Mouse (Mus musculus): Measurements from ENCODE around the gene Usp30. TPM values are rescaled to one million over a fixed set of nuclear protein-coding genes. Genes with fewer than 3 reads are reported as not detected.
A peak's percentile ranks its signal among the peaks of the same experiment; 100 is the strongest.

Usp30 gene
- polyA plus RNA-seq, 1 experiment from 2014 or later: 15.3 TPM

DNA sequence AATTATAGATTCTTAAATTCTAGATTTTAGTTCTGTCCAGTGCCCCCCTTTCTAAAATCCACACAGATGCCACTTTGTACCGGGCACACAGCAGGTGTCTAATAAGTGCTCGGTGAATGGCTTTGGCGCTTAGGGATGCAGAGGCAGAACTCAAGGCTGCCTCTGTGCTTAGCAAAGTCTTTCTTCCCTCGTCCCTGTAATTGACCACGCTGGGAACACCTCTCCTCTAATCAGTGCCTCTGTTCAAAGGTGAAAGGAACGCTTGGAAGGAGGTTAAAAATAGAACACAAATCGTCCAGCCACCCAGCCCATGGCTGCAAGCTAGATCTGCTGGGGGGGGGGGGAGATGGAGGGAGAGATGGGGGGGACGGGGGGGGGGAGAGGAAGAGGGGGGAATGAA, 24.8 kb upstream of the Usp30 start:
- ATAC-seq (ENCODE audit: low FRiP score) (no peak), DNase-seq (ENCODE audit: low spot score) (no peak)
- Histone ChIP-seq H3K4me2 (replicated peaks) (no peak overlapping the region), H3K9ac (no peak overlapping the region), H3K4me1 (replicated peaks; ENCODE audit: control insufficient read depth, insufficient read depth, low read length) (no peaks in the 10 kb centered on the region), H3K27ac (no peak overlapping the region), H3K36me3 (replicated peaks; ENCODE audit: control insufficient read depth, insufficient read depth) (peaks cover 65% of the 10 kb centered on the region), H3K9me3 (ENCODE audit: control insufficient read depth, low read length) (no peaks in the 10 kb centered on the region), H3K27me3 (ENCODE audit: control insufficient read depth, insufficient read depth, low read length) (no peaks in the 10 kb centered on the region), H3K4me3 (replicated peaks; ENCODE audit: low read length) (no peak overlapping the region)
- WGBS: 26% methylated on average over 7 of the region's 8 CpGs

- no peak overlapping the region for H3K9ac ChIP-seq
- no peaks in the 10 kb centered on the region for H3K4me1 ChIP-seq (replicated peaks; ENCODE audit: control insufficient read depth, insufficient read depth, low read length)
- DNase-seq (ENCODE audit: low spot score) (no peak), ATAC-seq (ENCODE audit: low FRiP score) (no peak)
- H3K4me2 ChIP-seq (replicated peaks): no peak overlapping the region
- WGBS: 73% methylated on average over 1 of the region's 1 CpGs
- H3K36me3 ChIP-seq (replicated peaks; ENCODE audit: control insufficient read depth, insufficient read depth): peaks cover 65% of the 10 kb centered on the region
- no peaks in the 10 kb centered on the region for H3K27me3 ChIP-seq (ENCODE audit: control insufficient read depth, insufficient read depth, low read length)
- no peak overlapping the region for H3K4me3 ChIP-seq (replicated peaks; ENCODE audit: low read length)
- H3K9me3 ChIP-seq (ENCODE audit: control insufficient read depth, low read length): no peaks in the 10 kb centered on the region
- H3K27ac ChIP-seq: no peak overlapping the region
Observed at GRCm38 (mm10) chr5:114040911-114041310, 24.4 kb upstream of the Usp30 start.

DNA sequence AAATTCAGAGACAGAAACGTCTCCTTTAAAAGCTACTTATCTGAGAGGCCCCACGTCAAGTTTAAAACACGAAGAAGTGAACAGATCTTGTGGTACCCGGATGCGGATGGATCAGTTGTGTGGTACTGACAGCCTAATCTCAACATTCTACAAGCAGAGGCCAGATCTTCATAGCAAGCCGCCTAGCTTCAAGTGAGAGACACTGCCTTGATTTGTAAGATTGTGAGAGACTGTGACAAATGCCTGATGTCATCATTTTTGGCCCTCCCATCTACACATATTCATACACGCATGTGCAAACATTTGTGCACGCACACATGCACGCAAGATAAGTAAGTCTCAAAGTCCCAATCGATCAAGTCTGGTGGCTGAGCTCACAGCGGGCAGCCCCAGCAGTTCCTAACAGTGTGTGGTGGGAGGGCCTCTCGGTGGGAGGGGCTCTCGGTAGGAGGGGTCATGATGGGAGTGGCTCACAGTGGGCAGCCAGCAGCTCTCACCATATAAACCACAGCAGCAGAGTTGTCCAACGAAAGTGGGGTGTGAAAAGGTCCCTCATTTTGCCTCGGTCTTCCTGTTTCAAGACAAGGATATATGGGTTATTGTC, 23.8 kb upstream of the Usp30 start:
- Histone ChIP-seq H3K9ac (no peak overlapping the region), H3K4me1 (replicated peaks; ENCODE audit: control insufficient read depth, insufficient read depth, low read length) (no peaks in the 10 kb centered on the region), H3K27me3 (ENCODE audit: control insufficient read depth, insufficient read depth, low read length) (no peaks in the 10 kb centered on the region), H3K27ac (no peak overlapping the region), H3K4me2 (replicated peaks) (no peak overlapping the region), H3K36me3 (replicated peaks; ENCODE audit: control insufficient read depth, insufficient read depth) (peaks cover 65% of the 10 kb centered on the region), H3K9me3 (ENCODE audit: control insufficient read depth, low read length) (no peaks in the 10 kb centered on the region), H3K4me3 (replicated peaks; ENCODE audit: low read length) (no peak overlapping the region)
- WGBS: 25% methylated on average over 15 of the region's 15 CpGs
- ATAC-seq (ENCODE audit: low FRiP score): no peak
- DNase-seq (ENCODE audit: low spot score): no peak

DNA sequence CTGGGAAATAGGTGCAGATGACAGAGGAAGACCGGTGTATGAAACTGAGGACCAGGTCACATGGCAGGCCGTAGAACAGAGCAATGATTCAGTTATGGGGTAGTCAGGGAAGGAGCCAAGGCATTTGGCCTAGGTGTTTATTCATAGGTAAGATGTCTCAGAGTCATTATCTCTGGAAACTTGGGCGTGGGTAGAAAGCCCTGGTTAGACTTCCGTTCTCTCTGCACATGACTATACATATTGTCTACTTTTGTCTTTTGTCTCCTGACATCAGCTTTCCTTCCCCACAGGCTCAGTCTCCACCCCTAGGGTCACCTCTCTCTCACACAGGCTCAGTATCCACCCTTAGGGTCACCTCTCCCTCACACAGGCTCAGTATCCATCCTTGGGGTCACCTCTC, 21.5 kb upstream of the Usp30 start:
- Histone ChIP-seq H3K4me2 (replicated peaks) (no peak overlapping the region), H3K36me3 (replicated peaks; ENCODE audit: control insufficient read depth, insufficient read depth) (peaks cover 43% of the 10 kb centered on the region), H3K27me3 (ENCODE audit: control insufficient read depth, insufficient read depth, low read length) (no peaks in the 10 kb centered on the region), H3K9me3 (ENCODE audit: control insufficient read depth, low read length) (no peaks in the 10 kb centered on the region), H3K4me3 (replicated peaks; ENCODE audit: low read length) (no peak overlapping the region), H3K9ac (no peak overlapping the region), H3K4me1 (replicated peaks; ENCODE audit: control insufficient read depth, insufficient read depth, low read length) (0 out of 2 replicates have a peak, but pooled peaks cover 3% of the 10 kb centered on the region), H3K27ac (no peak overlapping the region)
- 72% methylated on average over 4 of the region's 4 CpGs for WGBS
- DNase-seq (ENCODE audit: low spot score) (no peak), ATAC-seq (ENCODE audit: low FRiP score) (no peak)

- Histone ChIP-seq H3K9ac (no peak overlapping the region), H3K9me3 (ENCODE audit: control insufficient read depth, low read length) (no peaks in the 10 kb centered on the region), H3K4me3 (replicated peaks; ENCODE audit: low read length) (no peak overlapping the region), H3K27me3 (ENCODE audit: control insufficient read depth, insufficient read depth, low read length) (no peaks in the 10 kb centered on the region), H3K4me1 (replicated peaks; ENCODE audit: control insufficient read depth, insufficient read depth, low read length) (0 out of 2 replicates have a peak, but pooled peaks cover 6% of the 10 kb centered on the region), H3K36me3 (replicated peaks; ENCODE audit: control insufficient read depth, insufficient read depth) (peaks cover 46% of the 10 kb centered on the region), H3K4me2 (replicated peaks) (no peak overlapping the region), H3K27ac (no peak overlapping the region)
- WGBS: 88% methylated on average over 1 of the region's 1 CpGs
- DNase-seq (ENCODE audit: low spot score): peak; percentile 37
- ATAC-seq (ENCODE audit: low FRiP score): no peak
Observed at GRCm38 (mm10) chr5:114045134-114045533, 20.1 kb upstream of the Usp30 start.

DNA sequence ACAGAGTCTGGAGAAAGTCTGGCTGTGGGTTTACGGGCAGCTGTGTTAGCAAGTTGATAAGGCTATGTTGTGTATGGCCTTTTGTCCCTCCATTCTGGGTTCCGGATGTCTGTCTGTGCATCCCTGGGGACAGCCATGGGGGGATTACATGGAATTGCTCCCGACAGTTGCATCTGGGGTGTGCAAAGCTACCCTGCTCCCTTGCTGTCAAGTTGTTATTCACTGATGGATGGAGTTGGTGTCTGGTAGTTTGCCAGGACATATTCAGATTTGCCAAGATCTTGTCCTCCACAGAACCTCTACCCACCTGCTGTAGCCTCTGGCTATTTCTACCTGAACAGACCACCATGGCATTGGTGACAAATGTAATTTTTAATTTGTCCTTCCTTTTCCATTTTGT, 19.1 kb upstream of the Usp30 start:
- Histone ChIP-seq H3K4me1 (replicated peaks; ENCODE audit: control insufficient read depth, insufficient read depth, low read length) (0 out of 2 replicates have a peak, but pooled peaks cover 6% of the 10 kb centered on the region), H3K9ac (no peak overlapping the region), H3K9me3 (ENCODE audit: control insufficient read depth, low read length) (no peaks in the 10 kb centered on the region), H3K4me2 (replicated peaks) (no peak overlapping the region), H3K27me3 (ENCODE audit: control insufficient read depth, insufficient read depth, low read length) (no peaks in the 10 kb centered on the region), H3K4me3 (replicated peaks; ENCODE audit: low read length) (no peak overlapping the region), H3K27ac (no peak overlapping the region), H3K36me3 (replicated peaks; ENCODE audit: control insufficient read depth, insufficient read depth) (peaks cover 49% of the 10 kb centered on the region)
- DNase-seq (ENCODE audit: low spot score): no peak
- 66% methylated on average over 3 of the region's 3 CpGs for WGBS
- ATAC-seq (ENCODE audit: low FRiP score): no peak

DNA sequence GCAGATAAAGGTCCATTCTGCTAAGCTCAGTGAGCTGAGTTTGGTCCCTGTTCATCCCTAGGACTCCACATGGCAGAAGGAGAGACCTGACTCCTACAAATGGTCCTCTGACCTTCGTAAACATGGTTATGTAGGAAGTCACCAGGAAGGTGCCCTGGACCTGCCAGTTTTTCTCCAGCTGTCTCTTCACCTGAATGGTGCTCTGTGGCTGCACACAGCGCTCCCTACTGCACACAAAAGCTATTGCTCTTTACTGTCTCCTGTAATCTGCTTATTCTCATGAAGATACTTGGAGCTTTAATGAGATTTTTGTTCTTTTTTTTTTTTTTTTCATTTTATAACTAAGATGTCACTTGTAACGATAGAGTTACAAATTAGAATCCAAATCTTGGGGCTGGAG, 18.7 kb upstream of the Usp30 start:
- Histone ChIP-seq H3K27ac (no peak overlapping the region), H3K4me3 (replicated peaks; ENCODE audit: low read length) (no peak overlapping the region), H3K36me3 (replicated peaks; ENCODE audit: control insufficient read depth, insufficient read depth) (peaks cover 49% of the 10 kb centered on the region), H3K27me3 (ENCODE audit: control insufficient read depth, insufficient read depth, low read length) (no peaks in the 10 kb centered on the region), H3K9me3 (ENCODE audit: control insufficient read depth, low read length) (no peaks in the 10 kb centered on the region), H3K4me2 (replicated peaks) (no peak overlapping the region), H3K9ac (no peak overlapping the region), H3K4me1 (replicated peaks; ENCODE audit: control insufficient read depth, insufficient read depth, low read length) (0 out of 2 replicates have a peak, but pooled peaks cover 6% of the 10 kb centered on the region)
- ATAC-seq (ENCODE audit: low FRiP score) (no peak), DNase-seq (ENCODE audit: low spot score) (no peak)
- 50% methylated on average over 3 of the region's 3 CpGs for WGBS

- 0 out of 2 replicates have a peak, but pooled peaks cover 6% of the 10 kb centered on the region for H3K4me1 ChIP-seq (replicated peaks; ENCODE audit: control insufficient read depth, insufficient read depth, low read length)
- no peak for DNase-seq (ENCODE audit: low spot score)
- H3K9me3 ChIP-seq (ENCODE audit: control insufficient read depth, low read length): no peaks in the 10 kb centered on the region
- H3K4me2 ChIP-seq (replicated peaks): no peak overlapping the region
- ATAC-seq (ENCODE audit: low FRiP score): no peak
- 87% methylated on average over 5 of the region's 5 CpGs for WGBS
- H3K36me3 ChIP-seq (replicated peaks; ENCODE audit: control insufficient read depth, insufficient read depth): peaks cover 46% of the 10 kb centered on the region
- no peak overlapping the region for H3K9ac ChIP-seq
- no peaks in the 10 kb centered on the region for H3K27me3 ChIP-seq (ENCODE audit: control insufficient read depth, insufficient read depth, low read length)
- no peak overlapping the region for H3K4me3 ChIP-seq (replicated peaks; ENCODE audit: low read length)
- no peak overlapping the region for H3K27ac ChIP-seq
Observed at GRCm38 (mm10) chr5:114047182-114047581, 18.1 kb upstream of the Usp30 start.

DNA sequence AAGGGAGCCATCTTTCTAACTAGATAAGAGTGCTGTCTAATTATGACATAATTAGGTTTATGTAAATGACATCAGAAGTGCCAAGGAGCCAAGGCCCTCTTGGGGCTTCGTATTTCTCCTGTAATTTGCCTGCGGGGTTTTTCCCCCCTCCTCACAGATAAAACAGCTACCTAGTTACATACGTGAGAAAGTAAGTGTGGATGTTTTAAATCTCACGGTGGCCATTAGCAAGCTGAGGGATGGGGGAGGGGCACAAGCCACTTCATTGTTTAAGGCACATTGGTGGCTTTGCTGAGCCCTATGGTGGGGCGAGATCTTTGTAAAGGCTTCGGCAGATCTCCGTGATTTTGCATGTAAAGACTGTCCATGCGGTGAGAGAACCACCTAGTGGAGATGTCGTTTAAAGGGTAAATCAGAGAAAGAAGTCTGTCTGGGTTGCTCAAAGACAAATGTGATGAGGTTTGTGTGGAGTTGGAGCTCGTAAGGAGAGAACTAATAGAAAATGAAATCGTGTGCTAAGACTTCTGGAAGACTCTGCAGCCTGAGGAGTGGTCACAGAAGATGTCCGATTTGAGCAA, 16.4 kb upstream of the Usp30 start:
- no peak overlapping the region for H3K27ac ChIP-seq
- H3K9ac ChIP-seq: no peak overlapping the region
- peaks cover 42% of the 10 kb centered on the region for H3K36me3 ChIP-seq (replicated peaks; ENCODE audit: control insufficient read depth, insufficient read depth)
- no peak overlapping the region for H3K4me3 ChIP-seq (replicated peaks; ENCODE audit: low read length)
- DNase-seq (ENCODE audit: low spot score): no peak
- 0 out of 2 replicates have a peak, but pooled peaks cover 6% of the 10 kb centered on the region for H3K4me1 ChIP-seq (replicated peaks; ENCODE audit: control insufficient read depth, insufficient read depth, low read length)
- H3K27me3 ChIP-seq (ENCODE audit: control insufficient read depth, insufficient read depth, low read length): no peaks in the 10 kb centered on the region
- peak; percentile 21; the same call in 1 of the 2 replicates for ATAC-seq (ENCODE audit: low FRiP score)
- H3K4me2 ChIP-seq (replicated peaks): no peak overlapping the region
- WGBS: 53% methylated on average over 12 of the region's 12 CpGs
- no peaks in the 10 kb centered on the region for H3K9me3 ChIP-seq (ENCODE audit: control insufficient read depth, low read length)

All from hindbrain, embryonic 14.5 days (tissue).